Mouse (Mus musculus) testis, adult 2 months (tissue): Measurements from ENCODE around the gene Scaper. TPM values are rescaled to one million over a fixed set of nuclear protein-coding genes. Genes with fewer than 3 reads are reported as not detected.

Experiments used
- H3K27ac ChIP-seq: fragments of 200-500 bp; 2 replicates; pipeline ENCODE4 v1.5.1; 2012; ENCODE audit warnings: low read depth, low read length; ENCODE audit not compliant: control insufficient read depth, insufficient read depth
- H3K27me3 ChIP-seq: fragments of 200-500 bp; 2 replicates; pipeline ENCODE4 v1.6.1; 2012; ENCODE audit warnings: mild to moderate bottlenecking, low read length, moderate library complexity; ENCODE audit not compliant: control insufficient read depth, insufficient read depth
- H3K36me3 ChIP-seq: fragments of 200-500 bp; 2 replicates; pipeline ENCODE4 v1.6.1; 2012; ENCODE audit warnings: mild to moderate bottlenecking, low read length; ENCODE audit not compliant: control insufficient read depth, insufficient read depth
- H3K4me1 ChIP-seq: fragments of 200-500 bp; 2 replicates; pipeline ENCODE4 v1.6.1; 2012; ENCODE audit warnings: low read length; ENCODE audit not compliant: control insufficient read depth, insufficient read depth
- H3K4me3 ChIP-seq: fragments of 200-500 bp; 2 replicates; pipeline ENCODE4 v1.5.1; 2012; ENCODE audit warnings: low read depth, mild to moderate bottlenecking, low read length, moderate library complexity, mixed read lengths; ENCODE audit not compliant: control insufficient read depth
- CTCF ChIP-seq: fragments of 200-500 bp; IDR thresholded peaks from 2 replicates; pipeline ENCODE4 v1.5.1; 2012; ENCODE audit warnings: low read depth, mild to moderate bottlenecking, inconsistent platforms, low read length, moderate library complexity; ENCODE audit not compliant: control insufficient read depth, insufficient read depth, insufficient replicate concordance
- POLR2A ChIP-seq: fragments of 200-500 bp; IDR thresholded peaks from 2 replicates; pipeline ENCODE4 v1.6.1; 2012; ENCODE audit warnings: low read depth, mild to moderate bottlenecking, inconsistent platforms, low read length, moderate library complexity; ENCODE audit not compliant: control insufficient read depth
- polyA plus RNA-seq: library from polyadenylated mRNA; depleted of rRNA; stranded (reverse); fragments of >200 nt; gene quantifications from 2 replicates; pipeline ENCODE4 v1.2.3, GENCODE M21; 2012; rRNA removed

The Scaper gene
- polyA plus RNA-seq, 1 experiment = 19.9 TPM

DNA sequence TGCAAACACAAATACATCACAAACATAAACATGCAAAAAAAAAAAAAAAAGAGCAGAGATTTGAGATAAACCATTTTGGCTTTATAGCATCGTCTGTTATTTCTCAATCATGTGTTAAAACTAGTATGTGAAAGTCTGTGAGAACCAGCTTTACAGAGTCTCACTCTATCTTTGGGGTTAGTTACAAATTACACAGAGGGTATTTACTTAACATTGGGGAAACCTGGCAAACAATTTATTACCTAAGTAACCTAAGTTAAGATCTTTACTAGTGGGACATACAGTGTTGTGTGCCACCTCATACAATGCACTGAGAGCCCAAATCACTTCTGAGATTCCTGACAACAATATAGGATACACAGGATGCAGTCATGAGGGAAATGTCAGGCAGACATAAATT lies 428.2 kb downstream of the Scaper start:
- Histone ChIP-seq H3K27ac (no peak overlapping the region), H3K27me3 (no peaks in the 10 kb centered on the region), H3K4me3 (no peak overlapping the region), H3K4me1 (peaks cover 8% of the 10 kb centered on the region), H3K36me3 (no peaks in the 10 kb centered on the region)
- TF ChIP-seq POLR2A (no peak), CTCF (no peak)

- Histone ChIP-seq H3K4me1 (peaks cover 8% of the 10 kb centered on the region), H3K4me3 (no peak overlapping the region), H3K27ac (no peak overlapping the region)
Measured at GRCm38 (mm10) chr9:55508701-55509100, 429.2 kb downstream of the Scaper start.

GRCm38 (mm10) chr9:55507922-55508321 lies 430.0 kb downstream of the Scaper start:
- TF ChIP-seq CTCF = no peak

More at GRCm38 (mm10) chr9:55508701-55509100, 429.2 kb downstream of the Scaper start:
- Histone ChIP-seq H3K27me3 (no peaks in the 10 kb centered on the region), H3K36me3 (no peaks in the 10 kb centered on the region)
- no peak for TF ChIP-seq CTCF
- TF ChIP-seq POLR2A = no peak

More at GRCm38 (mm10) chr9:55507922-55508321, 430.0 kb downstream of the Scaper start:
- Histone ChIP-seq H3K36me3 (no peaks in the 10 kb centered on the region), H3K4me3 (no peak overlapping the region), H3K27me3 (no peaks in the 10 kb centered on the region), H3K4me1 (peaks cover 8% of the 10 kb centered on the region; the same call in 1 of the 2 replicates), H3K27ac (no peak overlapping the region)

Other genes starting within 250 kb of the Scaper start
- gene 4930563M21Rik, start 72.4 kb upstream of the Scaper start, polyA plus RNA-seq = 14.4 and 25.3 TPM in 2 replicates
- 18.3 and 18.6 TPM in 2 replicates for gene Rcn2, start 103.7 kb upstream of the Scaper start, polyA plus RNA-seq
- gene Pstpip1, start 151.8 kb upstream of the Scaper start, polyA plus RNA-seq = 3.6 and 4.8 TPM in 2 replicates
- 61.5 and 71.2 TPM in 2 replicates for gene Tspan3, start 227.4 kb upstream of the Scaper start, polyA plus RNA-seq